Mouse (Mus musculus) heart, adult 2 months (tissue): ENCODE data around the gene Nkg7.

Experiments used
- CTCF ChIP-seq: fragments of 200-600 bp; IDR thresholded peaks from 2 replicates; pipeline ENCODE4 v1.8.1; 2022; ENCODE audit warnings: antibody characterized with exemption, mild to moderate bottlenecking, moderate library complexity
- EP300 ChIP-seq: fragments of 200-500 bp; IDR thresholded peaks from 2 replicates; pipeline ENCODE4 v1.6.1; 2011; ENCODE audit warnings: low read depth, low read length, control low read depth; ENCODE audit not compliant: insufficient read depth
- POLR2A ChIP-seq: fragments of 200-500 bp; IDR thresholded peaks from 2 replicates; pipeline ENCODE4 v1.6.1; 2011; ENCODE audit warnings: mild to moderate bottlenecking, low read depth, low read length, control low read depth; ENCODE audit not compliant: insufficient read depth

- 0 out of 2 replicates have a peak, but pooled peaks have one; percentile 30 for TF ChIP-seq POLR2A
- TF ChIP-seq CTCF: no peak; the same call in none of the 2 replicates
- TF ChIP-seq EP300: no peak
Observed at GRCm38 (mm10) chr7:43465344-43466098, 28.6 kb downstream of the Nkg7 start.
